Mouse (Mus musculus) adipocyte (in vitro differentiated cells): ENCODE data around the gene Rnd2.
"Not testable (repeated sequence)": the region's sequence is repeated elsewhere in the genome, so short reads cannot be mapped to it uniquely, and the experiment has no call there.

Experiments used
- DNase-seq: peaks from one replicate; pipeline ENCODE4 v3.0.0-alpha.2; 2016; ENCODE audit warnings: low spot score

The Rnd2 gene

DNA sequence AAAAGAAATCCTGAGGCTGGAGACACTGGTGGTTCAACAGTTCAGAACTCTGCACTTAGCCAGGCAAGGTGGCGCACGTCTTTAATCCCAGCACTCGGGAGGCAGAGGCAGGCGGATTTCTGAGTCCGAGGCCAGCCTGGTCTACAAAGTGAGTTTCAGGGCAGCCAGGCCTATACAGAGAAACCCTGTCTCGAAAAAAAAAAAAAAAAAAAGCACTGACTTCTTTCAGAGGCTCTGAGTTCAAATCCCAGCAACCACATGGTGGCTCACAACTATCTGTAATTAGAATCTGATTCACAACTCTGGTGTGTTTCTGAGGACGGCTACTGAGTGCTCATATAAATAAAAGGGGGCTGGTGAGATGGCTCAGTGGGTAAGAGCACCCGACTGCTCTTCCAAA, 17.9 kb upstream of the Rnd2 start:
- DNase-seq: not testable (repeated sequence)

DNA sequence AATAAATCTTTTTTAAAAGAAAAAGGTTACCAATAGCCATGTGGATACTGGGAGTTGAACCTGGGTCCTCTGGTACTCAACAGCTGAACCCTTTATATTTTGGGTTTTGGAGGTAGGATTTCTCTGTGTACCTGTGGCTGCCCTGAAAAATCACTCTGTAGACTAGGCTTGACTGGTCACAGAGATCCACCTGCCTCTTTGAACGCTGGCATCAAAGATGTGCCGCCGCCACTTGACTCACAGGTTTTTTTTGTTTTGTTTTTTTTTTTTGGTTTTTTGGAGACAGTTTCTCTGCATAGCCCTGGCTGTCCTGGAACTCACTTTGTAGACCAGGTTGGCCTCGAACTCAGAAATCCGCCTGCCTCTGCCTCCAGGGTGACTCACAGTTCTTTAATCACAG, 17.0 kb upstream of the Rnd2 start:
- DNase-seq: no peak

DNA sequence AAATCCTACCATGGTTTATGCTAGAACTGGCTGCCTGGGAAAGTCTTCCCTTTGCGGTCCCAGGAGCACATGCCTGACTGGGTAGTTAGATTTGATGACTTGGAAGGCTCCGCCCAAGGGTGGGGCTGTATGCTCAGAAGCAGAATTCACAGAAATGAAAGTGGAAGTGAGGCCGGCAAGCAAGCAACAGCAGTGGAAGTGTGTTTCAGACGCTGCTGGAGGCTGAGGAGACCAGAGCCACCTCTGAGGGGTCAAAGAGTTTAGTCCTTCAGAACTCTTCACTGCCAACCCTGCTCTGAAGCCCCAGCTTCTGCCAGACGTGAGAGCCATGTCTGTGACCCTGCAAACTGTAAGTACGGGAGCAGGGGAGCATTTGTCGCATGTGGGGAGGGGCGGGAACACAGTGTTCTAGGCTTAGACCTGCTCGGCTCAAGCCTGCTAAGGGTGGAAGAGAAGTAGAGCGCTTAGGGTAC, 16.5 kb upstream of the Rnd2 start, which contains the start of gene Ifi35:
Gene Ifi35, plus strand, starts transcription at position 134 of the 473 bp plus-strand sequence.
- DNase-seq: peak; percentile 93

DNA sequence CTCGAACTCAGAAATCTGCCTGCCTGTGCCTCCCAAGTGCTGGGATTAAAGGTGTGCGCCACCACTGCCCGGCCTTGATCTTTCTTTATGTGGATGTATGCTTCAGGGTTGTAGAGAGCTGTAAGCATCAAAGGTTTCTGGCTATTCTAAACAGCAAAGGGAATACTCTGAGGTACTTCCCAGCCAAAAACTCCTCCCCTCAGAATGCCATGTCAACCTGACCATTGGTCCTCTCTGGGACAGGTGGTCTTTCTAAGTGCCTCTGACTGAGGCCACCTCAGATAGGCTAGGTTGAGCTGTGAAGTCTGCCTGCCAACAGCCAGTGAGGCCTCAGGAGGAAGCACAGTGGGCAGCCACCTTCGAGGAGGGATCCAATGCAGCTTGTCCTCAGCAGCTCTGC, 15.9 kb upstream of the Rnd2 start:
- no peak for DNase-seq

DNA sequence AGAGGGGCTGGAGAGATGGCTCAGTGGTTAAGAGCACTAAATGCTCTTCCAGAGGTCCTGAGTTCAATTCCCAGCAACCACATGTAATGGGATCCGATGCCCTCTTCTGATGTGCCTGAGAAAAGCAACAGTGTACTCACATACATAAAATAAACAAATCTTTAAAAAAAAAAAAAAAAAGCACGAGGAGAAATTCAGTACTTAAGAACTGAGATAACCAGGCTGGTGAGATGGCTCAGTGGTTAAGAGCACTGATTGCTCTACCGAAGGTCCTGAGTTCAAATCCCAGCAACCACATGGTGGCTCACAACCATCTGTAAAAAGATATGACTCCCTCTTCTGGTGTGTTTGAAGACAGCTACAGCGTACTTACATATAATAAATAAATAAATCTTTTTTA, 15.2 kb upstream of the Rnd2 start:
- DNase-seq: not testable (repeated sequence)

DNA sequence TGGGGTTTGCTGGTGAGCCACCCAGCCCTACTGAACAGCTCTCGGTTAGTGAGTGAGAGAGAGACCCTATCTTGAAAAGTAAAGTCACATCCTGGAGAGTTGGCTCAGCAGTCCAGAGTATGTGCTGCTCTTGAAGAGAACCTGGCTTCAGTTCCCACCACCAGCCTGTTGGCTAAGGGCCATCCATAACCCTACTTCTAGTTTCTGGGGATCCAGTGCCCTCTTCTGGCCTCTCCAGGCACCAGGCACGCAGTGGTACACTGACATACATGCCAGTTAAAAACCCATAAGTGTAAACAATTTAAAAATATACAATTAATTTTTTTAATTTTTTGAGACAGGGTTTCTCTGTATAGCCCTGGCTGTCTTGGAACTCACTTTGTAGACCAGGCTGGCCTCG, 14.4 kb upstream of the Rnd2 start:
- no peak for DNase-seq

DNA sequence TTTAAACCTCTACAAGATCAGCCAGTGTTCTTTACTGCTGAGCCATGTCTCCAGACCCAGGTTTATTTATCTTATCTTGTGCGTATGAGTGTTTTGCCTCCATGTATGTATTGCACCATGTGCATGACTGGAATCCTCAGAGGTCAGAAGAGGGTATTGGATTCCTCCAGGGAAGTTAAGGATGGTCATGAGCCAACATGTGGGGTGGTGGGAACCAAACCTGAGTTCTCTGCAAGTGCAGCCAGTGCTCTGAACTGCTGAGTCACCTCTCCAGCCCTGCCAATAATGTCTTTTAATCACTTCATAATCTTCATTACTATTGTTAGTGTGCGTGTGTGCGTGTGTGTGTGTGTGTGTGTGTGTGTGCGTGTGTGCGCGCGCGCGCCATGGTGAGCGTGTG, 13.3 kb upstream of the Rnd2 start:
- no peak for DNase-seq

DNA sequence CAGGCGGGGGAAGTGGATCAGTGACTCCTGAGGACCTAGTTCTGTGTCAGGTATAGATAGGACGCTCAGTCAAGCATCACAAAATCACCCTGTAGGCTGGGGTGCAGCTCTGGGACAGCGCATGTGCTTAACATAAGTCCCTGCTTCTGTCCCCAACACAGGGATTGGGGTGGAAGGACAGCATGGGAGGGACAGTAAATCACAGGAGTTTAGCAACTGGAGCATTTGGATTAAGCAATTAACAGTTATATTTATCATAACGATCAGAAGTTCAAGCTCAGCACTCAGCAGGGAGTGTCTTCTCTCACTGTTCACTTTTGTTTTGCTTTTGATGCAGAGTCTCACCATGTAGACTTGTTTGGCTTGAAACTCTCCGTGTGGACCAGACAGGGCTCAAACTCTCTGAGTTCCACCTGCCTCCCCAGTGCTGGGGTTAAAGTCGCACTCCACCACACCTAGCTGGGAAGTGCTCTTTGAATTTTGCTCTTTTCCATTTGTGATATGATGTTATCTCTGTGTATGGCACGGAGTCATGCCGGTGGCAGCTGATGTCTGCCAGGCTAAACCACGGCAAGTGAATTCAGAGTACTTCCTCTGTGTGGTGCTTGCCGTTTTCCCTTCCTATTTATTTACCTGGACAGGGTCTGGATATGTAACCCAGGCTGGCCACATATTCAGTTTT, 12.6 kb upstream of the Rnd2 start:
- DNase-seq: no peak

DNA sequence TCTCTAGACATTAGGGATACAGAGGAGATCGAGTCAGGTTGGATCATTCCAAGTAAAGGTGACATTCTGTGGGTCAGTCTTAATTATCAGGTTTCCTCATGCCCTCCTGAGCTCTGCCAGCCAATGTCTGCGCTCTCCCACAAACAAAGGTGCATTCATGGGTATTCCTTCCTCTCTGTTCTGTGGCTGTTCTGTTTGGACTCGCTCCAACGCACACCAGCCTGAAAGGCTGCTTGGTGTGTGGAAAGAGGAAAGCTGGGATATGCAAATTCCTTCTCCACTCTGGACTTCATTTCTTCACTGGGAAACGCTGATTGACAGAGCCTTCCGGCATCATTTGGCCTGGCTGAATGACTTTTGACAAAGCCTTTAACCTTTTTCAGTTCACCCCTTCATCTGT, 10.1 kb upstream of the Rnd2 start:
- peak; percentile 28 for DNase-seq

DNA sequence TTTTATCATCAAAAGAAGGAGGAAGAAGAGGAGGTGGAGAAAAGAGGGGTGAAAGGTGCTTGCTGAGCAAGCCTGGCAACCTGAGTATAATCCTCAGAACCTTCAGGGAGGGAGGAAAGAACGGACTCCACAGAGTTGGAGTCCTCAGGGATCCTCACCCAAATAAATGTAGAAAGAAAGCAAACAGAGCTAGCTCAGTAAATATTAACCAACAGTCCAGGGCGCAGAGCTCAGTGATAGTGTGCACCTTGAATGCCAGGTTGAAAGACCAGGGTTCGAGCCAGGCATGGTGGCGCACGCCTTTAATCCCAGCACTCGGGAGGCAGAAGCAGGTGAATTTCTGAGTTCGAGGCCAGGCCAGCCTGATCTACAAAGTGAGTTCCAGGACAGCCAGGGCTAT, 9.2 kb upstream of the Rnd2 start:
- no peak for DNase-seq

DNA sequence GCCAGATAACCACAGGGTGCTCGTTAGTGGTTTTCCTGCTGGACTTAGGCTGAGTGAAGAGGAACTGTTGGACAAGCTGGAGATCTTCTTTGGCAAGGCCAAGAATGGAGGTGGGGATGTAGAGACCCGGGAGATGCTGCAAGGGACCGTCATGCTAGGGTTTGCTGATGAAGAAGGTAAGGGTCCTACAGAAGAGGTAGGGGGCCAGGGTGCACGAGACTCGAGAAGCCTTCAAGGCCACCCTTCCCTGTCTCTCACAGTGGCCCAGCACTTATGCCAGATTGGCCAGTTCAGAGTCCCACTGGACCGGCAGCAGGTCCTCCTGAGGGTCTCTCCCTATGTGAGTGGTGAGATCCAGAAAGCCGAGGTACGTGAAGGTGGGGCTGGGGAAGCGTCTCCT, 7.2 kb upstream of the Rnd2 start:
- no peak for DNase-seq

DNA sequence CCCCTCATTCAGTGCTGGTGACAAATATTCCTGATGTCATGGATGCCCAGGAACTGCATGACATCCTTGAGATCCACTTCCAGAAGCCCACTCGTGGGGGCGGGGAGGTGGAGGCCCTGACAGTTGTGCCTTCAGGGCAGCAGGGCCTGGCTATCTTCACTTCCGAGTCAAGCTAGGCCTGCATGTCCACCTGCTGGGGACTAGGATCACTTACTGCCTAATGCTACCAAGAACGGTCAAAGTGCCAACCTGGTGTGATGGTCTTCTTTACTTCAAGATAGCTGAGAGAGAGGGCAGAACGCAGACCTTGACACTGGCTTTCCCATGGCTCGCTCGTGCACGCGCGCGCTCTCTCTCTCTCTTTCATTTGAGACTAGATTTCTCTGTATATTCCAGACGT, 6.6 kb upstream of the Rnd2 start:
- no peak for DNase-seq

DNA sequence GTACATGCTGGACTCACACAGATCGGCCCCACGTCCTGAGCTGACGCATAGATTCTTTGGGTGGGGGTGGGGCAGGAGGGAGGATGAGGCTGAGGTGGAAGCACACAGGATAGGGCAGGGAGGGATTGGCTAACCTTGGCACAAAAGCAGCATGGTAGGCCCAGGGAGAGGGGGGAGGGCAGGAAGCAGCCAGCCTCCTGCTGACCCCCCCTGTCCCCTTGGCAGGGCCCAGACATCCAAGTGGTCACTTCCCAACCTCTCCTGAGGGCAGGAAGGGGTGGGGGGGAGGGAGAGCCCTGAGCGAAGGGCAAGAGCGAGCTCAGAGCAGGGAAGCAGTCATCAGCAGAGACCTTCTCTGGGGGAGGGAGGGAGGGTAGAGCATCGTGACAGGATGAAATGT, 5.1 kb upstream of the Rnd2 start:
- DNase-seq: no peak

DNA sequence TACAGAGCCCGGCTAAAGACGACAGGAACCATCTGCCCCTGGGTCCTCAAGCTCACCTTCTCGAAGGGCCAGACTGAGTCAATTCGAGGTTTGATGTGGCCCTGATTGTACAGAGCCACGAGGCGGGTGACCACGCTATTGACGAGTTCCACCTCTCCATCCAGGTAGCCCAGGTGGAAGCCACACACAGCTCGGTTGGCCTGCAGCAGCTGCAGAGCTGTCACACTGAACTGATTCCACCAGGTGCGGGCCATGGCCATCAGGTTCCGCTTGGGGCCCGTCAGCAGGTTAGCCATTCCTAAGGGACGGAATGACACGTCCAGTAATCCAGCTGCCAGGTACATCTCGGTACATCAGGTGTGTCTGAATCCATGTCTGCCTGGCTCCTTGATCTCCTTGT, 4.5 kb upstream of the Rnd2 start:
- DNase-seq: no peak

DNA sequence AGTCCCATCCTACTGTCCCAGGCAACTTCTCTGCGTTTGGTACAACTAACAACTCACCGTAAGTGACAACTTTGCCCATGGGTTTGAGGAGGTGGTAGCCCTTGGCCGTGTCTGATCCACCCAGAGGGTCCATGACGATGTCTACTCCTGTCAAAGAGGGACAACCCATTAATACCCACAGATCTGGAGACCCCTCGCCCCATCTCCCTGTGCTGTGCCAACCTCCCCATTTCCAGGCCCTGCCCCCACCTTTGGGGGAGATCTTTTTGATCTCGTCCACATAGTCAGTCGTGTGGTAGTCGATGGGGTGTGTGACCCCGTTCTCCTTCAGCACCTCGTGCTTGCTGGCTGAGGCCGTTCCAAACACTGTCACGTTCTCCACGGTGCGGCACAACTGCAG, 2.7 kb upstream of the Rnd2 start:
- DNase-seq: no peak

DNA sequence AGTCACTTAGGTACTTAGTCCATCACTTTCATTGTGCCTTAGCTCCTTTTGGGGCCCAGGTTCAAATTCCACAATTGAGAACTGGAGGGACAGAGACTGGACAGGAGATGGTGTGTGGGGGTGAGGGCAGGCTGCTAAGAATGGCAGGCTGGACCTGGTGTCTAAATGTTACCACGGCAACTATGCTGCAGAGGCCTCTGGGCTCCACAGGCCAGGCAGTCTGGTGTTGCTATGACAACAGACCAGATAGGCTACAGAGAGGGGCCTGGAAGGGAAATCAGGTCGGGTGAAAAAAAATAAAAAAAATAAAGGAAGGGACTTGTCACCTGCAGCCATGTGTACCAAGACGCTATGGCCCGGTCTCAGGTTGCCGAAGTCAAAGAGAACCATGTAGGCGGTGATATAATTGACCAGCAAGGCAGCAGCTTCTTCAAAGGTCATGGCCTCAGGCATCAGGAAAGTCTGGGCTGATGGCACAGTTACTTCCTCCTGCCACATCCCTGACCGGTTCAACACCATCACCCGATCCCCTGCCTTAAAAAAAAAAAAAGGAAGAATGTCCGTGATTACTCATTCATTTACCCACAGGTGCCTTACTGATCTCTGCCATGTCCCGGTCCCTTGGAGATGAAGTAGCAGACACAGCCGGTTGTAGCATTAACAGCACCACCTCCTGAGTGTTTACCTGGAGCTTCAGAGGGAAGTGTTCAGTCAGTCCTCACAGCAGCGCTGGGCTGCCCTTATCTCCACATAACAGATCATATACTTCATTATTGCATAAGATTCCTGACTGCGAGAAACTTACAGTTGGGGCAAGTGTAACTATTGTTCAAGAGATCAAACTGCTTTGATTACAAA, 2.0 kb upstream of the Rnd2 start:
- no peak for DNase-seq

DNA sequence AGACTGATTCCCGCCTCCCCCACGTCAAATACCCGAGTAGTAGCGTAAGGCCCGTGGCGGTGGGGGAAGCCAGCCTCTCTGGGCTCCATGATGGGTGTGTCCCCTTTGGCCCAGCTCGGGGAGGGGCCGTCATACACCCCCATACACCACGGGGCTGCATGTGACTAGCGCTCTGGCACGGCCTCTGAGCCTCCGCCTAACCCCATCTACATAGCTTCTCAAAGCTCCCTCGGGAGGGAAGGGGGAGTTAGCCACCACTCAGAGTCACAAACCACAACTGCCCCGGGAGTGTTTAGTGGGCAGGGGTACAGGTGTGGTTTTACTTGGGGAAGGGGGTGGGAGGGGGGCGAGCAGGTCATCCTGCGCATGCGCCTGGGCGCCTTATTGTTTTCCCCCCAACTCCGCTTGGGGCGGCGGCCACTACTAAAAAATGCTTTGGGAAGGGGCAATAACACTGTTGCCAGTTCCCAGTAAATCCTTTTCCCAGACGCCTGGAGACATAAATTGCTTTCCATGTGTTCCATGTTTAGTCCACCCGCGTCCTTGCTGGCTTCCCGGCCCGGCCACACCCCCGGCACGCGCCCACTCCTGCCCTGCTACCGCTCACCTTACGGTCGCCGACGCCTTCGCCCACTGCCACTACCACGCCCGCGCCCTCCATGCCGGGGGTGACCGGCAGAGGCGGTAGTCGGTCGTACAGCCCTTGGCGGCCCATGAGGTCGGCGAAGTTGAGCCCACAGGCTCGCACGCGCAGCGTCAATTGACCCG, 486 bp downstream of the Rnd2 start:
- DNase-seq: peak; percentile 78

DNA sequence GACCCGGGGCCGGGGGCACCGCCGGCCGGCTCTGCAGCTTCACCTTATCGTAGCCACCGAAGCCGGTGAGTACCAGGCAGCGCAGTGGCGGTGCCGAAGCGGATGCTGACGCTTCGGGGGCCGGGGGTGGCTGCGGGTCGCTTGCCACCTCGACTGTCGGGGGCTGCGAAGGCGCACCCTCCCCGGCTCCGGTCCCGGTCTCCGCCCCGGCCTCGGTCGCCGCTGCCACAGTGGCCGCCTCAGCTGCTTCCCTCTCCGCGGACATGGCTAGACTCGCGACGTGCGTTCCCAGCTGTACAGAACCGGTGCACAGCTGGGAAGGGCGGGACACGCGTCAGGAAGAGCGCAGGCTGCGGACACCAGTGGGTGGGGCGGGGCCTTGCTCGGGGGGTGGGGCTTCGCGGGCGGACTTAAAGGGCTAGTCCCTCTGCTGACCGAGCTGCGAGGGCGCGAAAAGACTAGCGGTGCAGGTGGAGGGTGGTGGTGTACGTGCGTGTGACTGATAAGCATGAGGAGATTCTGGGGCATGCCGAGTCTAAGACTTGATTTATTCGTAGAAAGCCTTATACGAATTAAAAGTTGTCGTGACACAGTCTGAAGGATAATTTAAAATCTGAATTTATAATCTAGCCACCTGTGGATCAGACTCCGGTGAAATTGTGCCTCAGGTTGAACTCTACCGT, 1.2 kb downstream of the Rnd2 start, which contains the start of gene Vat1:
Gene Vat1, minus strand, starts transcription at position 362 of the 683 bp plus-strand sequence.
- peak; percentile 84 for DNase-seq

DNA sequence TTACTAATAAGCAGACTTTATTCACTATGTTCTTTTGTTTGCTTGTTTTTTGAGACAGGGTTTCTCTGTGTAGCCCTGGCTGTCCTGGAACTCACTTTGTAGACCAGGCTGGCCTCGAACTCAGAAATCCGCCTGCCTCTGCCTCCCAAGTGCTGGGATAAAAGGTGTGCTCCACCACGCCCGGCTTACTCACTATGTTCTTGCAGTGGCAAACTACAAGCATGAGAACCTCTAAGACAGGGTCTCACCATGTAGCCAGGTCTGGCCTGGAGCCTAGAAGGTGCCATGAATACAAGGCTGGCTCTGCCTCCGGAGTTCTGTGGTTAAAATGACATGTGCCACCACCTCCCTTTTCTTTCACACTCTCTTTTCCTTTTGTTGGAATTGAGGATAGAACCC, 1.8 kb downstream of the Rnd2 start:
- not testable (repeated sequence) for DNase-seq

DNA sequence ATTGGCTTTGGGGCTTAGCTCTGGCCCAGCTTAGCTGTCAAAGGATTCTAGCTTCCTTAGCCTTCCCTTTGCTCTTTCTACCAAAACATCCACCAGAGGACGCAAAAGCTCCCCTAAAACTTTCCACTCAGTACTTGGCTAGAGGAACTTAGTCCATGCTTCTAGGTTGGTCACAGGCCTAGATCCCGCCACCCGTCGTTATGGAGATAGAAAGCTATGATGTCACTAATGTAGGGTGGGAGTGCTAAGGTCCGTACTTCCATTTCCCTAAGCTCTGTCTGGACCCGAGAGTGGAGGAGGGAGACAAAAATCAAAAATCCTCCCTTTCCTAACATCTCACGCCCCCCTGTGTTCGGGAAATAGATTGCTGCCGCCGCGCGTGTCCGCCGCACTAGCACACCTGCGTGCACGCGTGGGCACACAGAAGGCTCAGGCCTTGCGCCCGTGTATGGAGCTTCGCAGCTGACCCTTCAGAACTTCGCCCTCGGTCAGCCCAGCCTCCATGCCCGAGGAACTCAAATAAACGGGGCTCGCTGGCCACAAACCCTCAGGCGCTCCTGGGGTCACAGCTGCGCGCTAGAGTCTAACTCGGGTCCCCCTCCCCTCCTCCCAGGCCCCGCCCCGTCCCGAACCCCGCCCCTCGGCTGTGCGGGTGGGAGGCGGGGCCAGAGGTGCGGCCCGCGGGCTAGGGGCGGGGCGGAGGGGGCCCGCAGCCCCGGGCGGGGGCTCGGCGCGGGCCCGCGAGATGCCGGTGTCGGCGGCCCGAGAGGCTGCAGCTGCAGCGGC, 2.9 kb downstream of the Rnd2 start:
- peak; percentile 92 for DNase-seq

DNA sequence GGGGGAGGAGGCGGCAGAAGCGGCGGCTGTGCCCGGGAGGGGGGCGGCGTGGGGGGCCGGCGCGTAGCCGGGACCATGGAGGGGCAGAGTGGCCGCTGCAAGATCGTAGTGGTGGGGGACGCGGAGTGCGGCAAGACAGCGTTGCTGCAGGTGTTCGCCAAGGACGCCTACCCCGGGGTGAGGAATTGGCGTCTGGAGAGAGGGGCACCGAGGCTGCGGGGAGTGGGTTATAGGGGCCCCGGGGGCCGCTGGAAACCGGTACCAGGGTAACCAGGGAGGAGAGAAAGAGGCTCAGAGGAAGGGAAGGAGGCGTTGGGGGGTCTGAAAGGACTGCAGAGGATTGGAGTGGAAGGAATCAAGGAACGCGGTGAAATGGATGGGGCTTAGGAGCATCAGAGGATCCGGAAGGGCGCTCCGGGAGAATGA, 3.5 kb downstream of the Rnd2 start:
- no peak for DNase-seq
